Mouse (Mus musculus) midbrain, embryonic 10.5 days (tissue): ENCODE results near the gene Mat2b. TPM values are rescaled to one million over a fixed set of nuclear protein-coding genes. Genes with fewer than 3 reads are reported as not detected.

Experiments
- polyA plus RNA-seq: library from polyadenylated mRNA; unstranded; fragments of >200 nt; fragmentation: Nextera tagmentation; extraction: Ambion mirVana; gene quantifications from 2 replicates; pipeline ENCODE4 v1.2.1, GENCODE M21; 2016

Gene Mat2b
- polyA plus RNA-seq, 1 experiment from 2014 or later = 103 TPM

Other genes starting within 250 kb of the Mat2b start
- 58.8 and 62.9 TPM in 2 replicates for gene Hmmr, start 38.2 kb upstream of the Mat2b start, polyA plus RNA-seq
- gene Nudcd2, start 38.5 kb upstream of the Mat2b start, polyA plus RNA-seq = 194 and 216 TPM in 2 replicates
- 38.5 and 40.0 TPM in 2 replicates for gene Ccng1, start 60.1 kb upstream of the Mat2b start, polyA plus RNA-seq